Mouse (Mus musculus) layer of hippocampus, adult 18-20 months (tissue): Measurements from ENCODE around the gene BC035044. TPM values are rescaled to one million over a fixed set of nuclear protein-coding genes. Genes with fewer than 3 reads are reported as not detected.
"Not testable (repeated sequence)": the region's sequence is repeated elsewhere in the genome, so short reads cannot be mapped to it uniquely, and the experiment has no call there.

Experiments
- DNase-seq, 2 experiments: peaks; one replicate each; pipeline ENCODE4 v3.0.0; 2022; ENCODE audit warnings: low spot score in 2 of 2
- total RNA-seq, 2 experiments: library from RNA; stranded (reverse); gene quantifications; 2 replicates each; pipeline ENCODE4 v1.2.3; 2021

BC035044 gene
- total RNA-seq, 2 experiments from 2014 or later, result 1.7 to 1.9 TPM

- DNase-seq, result no peak
Measured at GRCm38 (mm10) chr6:128836191-128836954, 54.6 kb downstream of the BC035044 start.

GRCm38 (mm10) chr6:128835571-128835970 is 55.4 kb downstream of the BC035044 start:
- no peak for DNase-seq

- DNase-seq, result no peak
Measured at GRCm38 (mm10) chr6:128833046-128833445, 57.9 kb downstream of the BC035044 start.

- no peak for DNase-seq
Measured at GRCm38 (mm10) chr6:128829837-128830236, 61.1 kb downstream of the BC035044 start.

GRCm38 (mm10) chr6:128826781-128827180 is 64.1 kb downstream of the BC035044 start:
- DNase-seq, result no peak

GRCm38 (mm10) chr6:128826132-128826531 is 64.8 kb downstream of the BC035044 start, which contains the start of the genes Gm44511 and Klrb1b:
Gene Gm44511 (minus strand): TSS chr6:128826315.
Gene Klrb1b (minus strand): TSS chr6:128826331.
- no peak for DNase-seq

GRCm38 (mm10) chr6:128818083-128818802 is 72.7 kb downstream of the BC035044 start:
- DNase-seq, result no peak

- DNase-seq, result no peak
Measured at GRCm38 (mm10) chr6:128808532-128808931, 82.4 kb downstream of the BC035044 start.

- DNase-seq, result no peak
Measured at GRCm38 (mm10) chr6:128807021-128807420, 83.9 kb downstream of the BC035044 start.

GRCm38 (mm10) chr6:128804823-128805640 is 85.9 kb downstream of the BC035044 start:
- DNase-seq, result peak in 1 of 2 experiments; percentile 73

- peak; percentile 95 to 99 for DNase-seq
Measured at GRCm38 (mm10) chr6:128802999-128803857, 87.7 kb downstream of the BC035044 start.

GRCm38 (mm10) chr6:128802557-128802956 is 88.4 kb downstream of the BC035044 start:
- peak in 1 of 2 experiments; percentile 19 for DNase-seq

- not testable (repeated sequence) for DNase-seq
Measured at GRCm38 (mm10) chr6:128800696-128801095, 90.2 kb downstream of the BC035044 start.

GRCm38 (mm10) chr6:128799896-128800270 is 91.0 kb downstream of the BC035044 start:
- DNase-seq, result no peak

GRCm38 (mm10) chr6:128799144-128799895 is 91.6 kb downstream of the BC035044 start:
- DNase-seq, result peak; percentile 85 to 92
